Mouse (Mus musculus) limb, embryonic 13.5 days (tissue): ENCODE measurements around the gene Slc26a10. TPM values are rescaled to one million over a fixed set of nuclear protein-coding genes. Genes with fewer than 3 reads are reported as not detected.
"Not testable (repeated sequence)": the region's sequence is repeated elsewhere in the genome, so short reads cannot be mapped to it uniquely, and the experiment has no call there.

Experiments used
- ATAC-seq: fragments of 200-750 bp; cut with Nextera tagmentation; 2 replicates; pipeline ENCODE4 v1.8.0; 2017; ENCODE audit warnings: low read depth, moderate number of reproducible peaks, moderate TSS enrichment; ENCODE audit not compliant: low FRiP score
- H3K27ac ChIP-seq: fragments of 300-500 bp; sonication (generic); 2 replicates; pipeline ENCODE4 v1.5.1; 2015; ENCODE audit warnings: inconsistent platforms, mild to moderate bottlenecking, moderate library complexity
- H3K27me3 ChIP-seq: fragments of 300-500 bp; sonication (generic); 2 replicates; pipeline ENCODE4 v1.6.1; 2015; ENCODE audit warnings: mild to moderate bottlenecking, inconsistent platforms
- H3K36me3 ChIP-seq: fragments of 300-500 bp; sonication (generic); 2 replicates; pipeline ENCODE4 v1.6.1; 2015; ENCODE audit warnings: inconsistent platforms, mild to moderate bottlenecking, moderate library complexity
- H3K4me1 ChIP-seq: fragments of 300-500 bp; sonication (generic); 2 replicates; pipeline ENCODE4 v1.6.1; 2015; ENCODE audit warnings: inconsistent platforms
- H3K4me2 ChIP-seq: fragments of 300-500 bp; sonication (generic); replicated peaks from 2 replicates; pipeline ENCODE4 v1.6.1; 2015; ENCODE audit warnings: inconsistent platforms, mild to moderate bottlenecking, moderate library complexity
- H3K4me3 ChIP-seq: fragments of 300-500 bp; sonication (generic); 2 replicates; pipeline ENCODE4 v1.5.1; 2015; ENCODE audit warnings: moderate library complexity, mild to moderate bottlenecking, inconsistent platforms
- H3K9ac ChIP-seq: fragments of 300-500 bp; sonication (generic); 2 replicates; pipeline ENCODE4 v1.6.1; 2015; ENCODE audit warnings: mild to moderate bottlenecking, inconsistent platforms
- H3K9me3 ChIP-seq: fragments of 300-500 bp; sonication (generic); 2 replicates; pipeline ENCODE4 v1.6.1; 2016; ENCODE audit warnings: inconsistent platforms
- WGBS: fragments of 180-500 bp; shearing (Covaris S2); methylation state at CpG from one replicate; pipeline ENCODE4 v1.1.7; 2015; 5-methylcytosine and 5-hydroxymethylcytosine counted together
- polyA plus RNA-seq: library from polyadenylated mRNA; unstranded; fragments of >200 nt; fragmentation: Nextera tagmentation; extraction: Ambion mirVana; gene quantifications from 2 replicates; pipeline ENCODE4 v1.2.1, GENCODE M21; 2015

The Slc26a10 gene
- polyA plus RNA-seq, 1 experiment from 2014 or later, result 1.6 TPM

GRCm38 (mm10) chr10:127136510-127136909 lies 43.9 kb downstream of the Slc26a10 start:
- no peaks in the 10 kb centered on the region for H3K27me3 ChIP-seq
- no peak overlapping the region for H3K4me2 ChIP-seq
- H3K4me1 ChIP-seq, result no peaks in the 10 kb centered on the region
- H3K9ac ChIP-seq, result no peak overlapping the region
- ATAC-seq, result no peak
- H3K27ac ChIP-seq, result no peak overlapping the region
- 69% methylated on average over 4 of the region's 4 CpGs for WGBS
- H3K9me3 ChIP-seq, result no peaks in the 10 kb centered on the region; the same call in 1 of the 2 replicates
- H3K36me3 ChIP-seq, result no peaks in the 10 kb centered on the region
- no peak overlapping the region for H3K4me3 ChIP-seq

DNA sequence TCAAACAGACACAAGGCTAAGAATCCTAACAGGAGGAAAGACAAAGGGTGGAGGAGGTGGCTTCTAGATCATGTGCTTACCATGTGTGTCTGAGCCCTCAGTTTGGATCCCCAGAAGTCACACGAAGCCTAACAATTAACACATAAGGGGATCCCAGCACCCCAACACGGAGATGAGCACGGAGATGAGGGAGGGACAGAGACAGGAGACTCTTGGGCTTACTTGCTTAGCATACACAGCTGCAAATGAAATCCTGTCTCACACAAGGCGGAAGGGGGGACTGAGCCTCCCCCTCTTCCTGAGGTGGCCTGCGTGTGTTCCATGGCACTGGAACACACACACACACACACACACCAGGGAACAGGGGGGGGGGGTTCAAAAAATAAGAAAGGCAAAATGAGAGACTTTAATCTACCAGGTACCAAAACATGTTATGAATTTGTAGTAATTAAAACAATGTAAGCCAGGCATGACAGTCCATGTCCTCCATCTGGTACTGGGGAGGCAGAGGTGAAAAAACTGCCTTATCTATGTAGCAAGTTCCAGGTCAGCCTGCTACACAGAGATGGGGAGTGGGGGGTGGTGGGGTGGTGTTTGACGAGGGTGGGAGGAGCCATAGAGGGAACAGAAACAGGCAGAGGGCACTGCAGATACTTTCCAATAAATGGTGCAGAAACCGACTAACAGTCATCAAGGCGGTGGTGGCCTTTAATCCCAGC lies 45.2 kb downstream of the Slc26a10 start:
- Histone ChIP-seq H3K27me3 (no peaks in the 10 kb centered on the region), H3K9ac (no peak overlapping the region), H3K4me1 (no peaks in the 10 kb centered on the region), H3K9me3 (no peaks in the 10 kb centered on the region; the same call in 1 of the 2 replicates), H3K27ac (no peak overlapping the region), H3K4me3 (no peak overlapping the region), H3K4me2 (no peak overlapping the region), H3K36me3 (no peaks in the 10 kb centered on the region)
- ATAC-seq, result no peak
- WGBS, result 36% methylated on average over 8 of the region's 8 CpGs

DNA sequence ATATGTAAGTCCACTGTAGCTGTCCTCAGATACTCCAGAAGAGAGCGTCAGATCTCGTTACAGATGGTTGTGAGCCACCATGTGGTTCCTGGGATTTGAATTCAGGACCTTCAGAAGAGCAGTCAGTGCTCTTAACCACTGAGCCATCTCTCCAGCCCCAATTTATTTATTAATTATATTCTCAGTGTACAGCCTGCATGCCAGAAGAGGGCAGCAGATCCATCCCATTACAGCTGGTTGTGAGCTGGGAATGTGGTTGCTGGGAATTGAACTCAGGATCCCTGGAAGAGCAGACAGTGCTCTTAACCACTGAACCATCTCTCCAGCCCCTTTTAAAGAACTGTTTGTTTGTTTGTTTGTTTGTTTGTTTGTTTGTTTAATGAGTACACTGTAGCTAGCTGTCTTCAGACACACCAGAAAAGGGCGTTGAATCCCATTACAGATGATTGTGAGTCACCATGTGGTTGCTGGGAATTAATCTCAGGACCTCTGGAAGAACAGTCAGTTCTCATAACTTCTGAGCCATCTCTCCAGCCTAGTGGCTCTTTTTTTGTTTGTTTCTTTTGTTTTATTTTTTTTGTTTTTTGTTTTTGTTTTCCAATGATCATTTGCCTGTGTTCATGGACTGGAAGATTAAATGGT lies 45.9 kb downstream of the Slc26a10 start:
- H3K27ac ChIP-seq, H3K9ac ChIP-seq, H3K36me3 ChIP-seq, H3K9me3 ChIP-seq, ATAC-seq, H3K4me1 ChIP-seq, H3K27me3 ChIP-seq, H3K4me2 ChIP-seq, H3K4me3 ChIP-seq: not testable (repeated sequence)
- 91% methylated on average over 3 of the region's 3 CpGs for WGBS

DNA sequence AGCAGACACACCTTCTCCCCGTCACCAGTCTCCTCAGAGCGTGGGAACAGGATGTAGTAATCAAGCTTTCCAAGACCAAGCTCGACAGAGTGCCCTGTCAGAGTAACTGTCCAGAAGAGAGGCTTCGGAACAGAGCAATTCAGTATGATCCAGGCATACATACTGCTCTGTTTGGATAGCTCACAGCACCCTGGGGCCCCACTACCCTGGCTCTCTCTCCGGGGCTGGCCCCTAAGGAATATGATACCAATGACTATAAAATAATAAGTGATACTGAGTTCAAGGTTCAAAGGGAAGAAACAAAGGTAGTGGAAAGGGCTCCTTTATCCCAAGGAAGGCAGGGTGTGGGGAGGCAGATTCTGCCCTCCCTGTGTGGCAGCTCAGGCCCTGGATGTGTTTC lies 48.0 kb downstream of the Slc26a10 start:
- Histone ChIP-seq H3K4me2 (no peak overlapping the region), H3K36me3 (no peaks in the 10 kb centered on the region), H3K4me1 (no peaks in the 10 kb centered on the region), H3K27me3 (no peaks in the 10 kb centered on the region), H3K9ac (no peak overlapping the region), H3K27ac (no peak overlapping the region), H3K9me3 (no peaks in the 10 kb centered on the region), H3K4me3 (no peak overlapping the region)
- WGBS, result 64% methylated on average over 5 of the region's 5 CpGs
- ATAC-seq, result no peak

GRCm38 (mm10) chr10:127129431-127129830 lies 51.0 kb downstream of the Slc26a10 start:
- H3K4me2 ChIP-seq, result no peak overlapping the region
- no peak for ATAC-seq
- 68% methylated on average over 4 of the region's 4 CpGs for WGBS
- no peak overlapping the region for H3K9ac ChIP-seq
- no peaks in the 10 kb centered on the region for H3K36me3 ChIP-seq
- no peak overlapping the region for H3K4me3 ChIP-seq
- no peaks in the 10 kb centered on the region for H3K9me3 ChIP-seq
- no peaks in the 10 kb centered on the region for H3K27me3 ChIP-seq
- no peak overlapping the region for H3K27ac ChIP-seq
- no peaks in the 10 kb centered on the region for H3K4me1 ChIP-seq

DNA sequence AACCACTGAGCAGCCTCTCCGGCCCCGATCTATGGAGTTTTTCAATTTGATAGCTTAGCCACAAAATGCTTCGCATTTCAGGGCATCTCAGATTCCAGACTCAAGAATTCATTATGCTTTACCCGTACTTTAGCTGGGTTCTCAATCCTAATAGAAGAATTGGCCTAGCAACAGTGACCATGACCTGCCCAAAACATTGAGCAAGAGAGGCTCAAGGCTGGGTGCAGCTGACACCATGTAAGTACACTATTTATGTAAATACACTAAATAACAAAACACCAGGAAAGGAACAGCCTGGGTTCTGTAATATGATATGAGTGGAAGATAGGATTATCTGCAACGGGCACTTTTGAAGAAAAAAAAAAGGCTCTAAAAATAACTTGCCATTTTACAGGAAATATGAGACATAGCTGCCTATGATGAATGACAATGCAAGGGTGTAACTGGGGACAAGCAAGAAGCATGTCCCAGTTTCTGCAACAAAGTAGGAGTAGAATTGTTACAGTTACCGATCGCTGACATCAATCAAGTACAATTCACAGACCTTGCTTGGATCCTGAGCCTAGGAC lies 52.6 kb downstream of the Slc26a10 start:
- Histone ChIP-seq H3K4me2 (no peak overlapping the region), H3K4me1 (peaks cover 6% of the 10 kb centered on the region; the same call in 1 of the 2 replicates), H3K27me3 (no peaks in the 10 kb centered on the region), H3K9ac (no peak overlapping the region), H3K4me3 (no peak overlapping the region), H3K36me3 (no peaks in the 10 kb centered on the region), H3K27ac (no peak overlapping the region), H3K9me3 (no peaks in the 10 kb centered on the region)
- no peak for ATAC-seq
- 78% methylated on average over 7 of the region's 7 CpGs for WGBS

DNA sequence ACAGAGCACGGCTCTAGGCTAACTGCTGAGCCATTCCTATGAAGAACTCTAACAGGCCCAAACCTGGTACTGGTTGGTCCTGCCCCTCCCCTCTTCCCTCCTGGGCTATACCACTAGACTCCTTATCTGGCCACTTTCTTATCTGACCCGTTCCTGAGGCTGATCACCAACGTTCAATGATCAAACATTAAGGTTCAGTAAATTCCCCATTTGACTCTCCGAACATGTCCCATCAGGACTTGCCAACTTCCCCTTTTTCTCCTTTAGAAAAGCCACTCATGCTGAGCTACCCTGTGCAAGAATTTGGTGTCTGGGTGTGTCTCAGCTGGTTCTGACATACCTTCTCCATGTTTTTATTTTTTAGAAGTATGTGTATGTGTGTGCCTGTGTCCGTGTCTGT lies 53.9 kb downstream of the Slc26a10 start:
- Histone ChIP-seq H3K27me3 (no peaks in the 10 kb centered on the region), H3K36me3 (no peaks in the 10 kb centered on the region), H3K27ac (no peak overlapping the region), H3K9me3 (no peaks in the 10 kb centered on the region), H3K4me1 (peaks cover 9% of the 10 kb centered on the region; the same call in 1 of the 2 replicates), H3K4me2 (no peak overlapping the region), H3K9ac (no peak overlapping the region), H3K4me3 (no peak overlapping the region)
- 83% methylated on average over 5 of the region's 5 CpGs for WGBS
- ATAC-seq, result no peak

GRCm38 (mm10) chr10:127125210-127126001 lies 55.0 kb downstream of the Slc26a10 start:
- Histone ChIP-seq H3K36me3 (no peaks in the 10 kb centered on the region), H3K4me1 (peaks cover 12% of the 10 kb centered on the region), H3K27me3 (no peaks in the 10 kb centered on the region), H3K9ac (no peak overlapping the region), H3K4me3 (no peak overlapping the region), H3K9me3 (no peaks in the 10 kb centered on the region), H3K27ac (no peak overlapping the region), H3K4me2 (no peak overlapping the region)
- ATAC-seq, result no peak
- 72% methylated on average over 9 of the region's 9 CpGs for WGBS

DNA sequence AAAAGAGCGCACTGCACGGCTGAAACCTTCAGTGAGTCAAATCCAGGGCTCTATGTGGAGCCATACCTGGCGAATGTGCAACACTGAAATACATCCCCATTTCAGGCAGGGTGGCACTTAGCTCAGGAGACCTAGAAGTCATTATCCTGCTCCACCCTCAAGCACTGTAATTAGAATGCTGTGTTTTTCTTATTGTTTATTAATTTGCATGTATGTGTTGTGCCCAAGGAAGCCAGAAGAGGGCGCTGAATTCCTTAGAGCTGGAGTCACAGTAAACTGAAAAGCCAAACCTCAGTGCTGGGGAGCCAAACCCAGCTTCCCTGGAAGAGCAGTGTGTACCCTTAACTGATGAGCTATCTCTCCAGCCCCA lies 57.0 kb downstream of the Slc26a10 start:
- Histone ChIP-seq H3K4me3 (peak overlapping the region; percentile 34), H3K9ac (peak overlapping the region; percentile 48; the same call in 1 of the 2 replicates), H3K36me3 (peaks cover 12% of the 10 kb centered on the region), H3K4me1 (peaks cover 18% of the 10 kb centered on the region), H3K9me3 (no peaks in the 10 kb centered on the region), H3K27me3 (no peaks in the 10 kb centered on the region), H3K27ac (no peak overlapping the region), H3K4me2 (peak overlapping the region; percentile 62)
- no peak for ATAC-seq
- 10% methylated on average over 4 of the region's 4 CpGs for WGBS

- H3K4me1 ChIP-seq, result peaks cover 18% of the 10 kb centered on the region
- ATAC-seq, result no peak
- peak overlapping the region; percentile 48; the same call in 1 of the 2 replicates for H3K9ac ChIP-seq
- H3K9me3 ChIP-seq, result no peaks in the 10 kb centered on the region
- H3K27me3 ChIP-seq, result no peaks in the 10 kb centered on the region
- H3K27ac ChIP-seq, result no peak overlapping the region
- 17% methylated on average over 13 of the region's 13 CpGs for WGBS
- H3K36me3 ChIP-seq, result peaks cover 17% of the 10 kb centered on the region
- H3K4me3 ChIP-seq, result peak overlapping the region; percentile 34
- H3K4me2 ChIP-seq, result peak overlapping the region; percentile 62
Measured at GRCm38 (mm10) chr10:127122784-127123435, 57.5 kb downstream of the Slc26a10 start.

- H3K9me3 ChIP-seq, result no peaks in the 10 kb centered on the region
- ATAC-seq, result no peak
- no peak overlapping the region for H3K4me2 ChIP-seq
- H3K4me3 ChIP-seq, result no peak overlapping the region
- H3K9ac ChIP-seq, result no peak overlapping the region
- no peaks in the 10 kb centered on the region for H3K27me3 ChIP-seq
- H3K27ac ChIP-seq, result no peak overlapping the region
- H3K4me1 ChIP-seq, result peaks cover 18% of the 10 kb centered on the region
- WGBS, result 92% methylated on average over 3 of the region's 3 CpGs
- peaks cover 24% of the 10 kb centered on the region for H3K36me3 ChIP-seq
Measured at GRCm38 (mm10) chr10:127122018-127122417, 58.4 kb downstream of the Slc26a10 start.
